Mouse (Mus musculus): ENCODE measurements around the gene Ms4a4c. TPM values are rescaled to one million over a fixed set of nuclear protein-coding genes. Genes with fewer than 3 reads are reported as not detected.

Gene Ms4a4c
- total and polyA plus RNA-seq, 3 experiments, result not detected

Other genes with a start within 250 kb of the Ms4a4c start
- gene 1700025F22Rik, start 239.4 kb upstream of the Ms4a4c start, total RNA-seq (2014; fragmentation: Nextera tagmentation), result not detected in 2 replicates
- not detected in 2 replicates for gene 1700025F22Rik, start 239.4 kb upstream of the Ms4a4c start, total RNA-seq (2017)
- not detected in 2 replicates for gene 1700025F22Rik, start 239.4 kb upstream of the Ms4a4c start, polyA plus RNA-seq (2012)
- gene Ms4a13, start 208.0 kb upstream of the Ms4a4c start, total RNA-seq (2014; fragmentation: Nextera tagmentation), result not detected in 2 replicates
- not detected in 2 replicates for gene Ms4a13, start 208.0 kb upstream of the Ms4a4c start, total RNA-seq (2017)
- gene Ms4a13, start 208.0 kb upstream of the Ms4a4c start, polyA plus RNA-seq (2012), result not detected in 2 replicates
- gene Ms4a12, start 172.3 kb upstream of the Ms4a4c start, total RNA-seq (2014; fragmentation: Nextera tagmentation), result not detected in 2 replicates
- 0.16 TPM in 1 of 2 replicates, not detected in the other for gene Ms4a12, start 172.3 kb upstream of the Ms4a4c start, total RNA-seq (2017)
- gene Ms4a12, start 172.3 kb upstream of the Ms4a4c start, polyA plus RNA-seq (2012), result not detected in 2 replicates
- not detected in 2 replicates for gene Ms4a1, start 138.5 kb upstream of the Ms4a4c start, total RNA-seq (2014; fragmentation: Nextera tagmentation)
- 0.06 and 0.22 TPM in 2 replicates for gene Ms4a1, start 138.5 kb upstream of the Ms4a4c start, total RNA-seq (2017)
- gene Ms4a1, start 138.5 kb upstream of the Ms4a4c start, polyA plus RNA-seq (2012), result not detected in 2 replicates
- not detected in 2 replicates for gene Ms4a5, start 120.9 kb upstream of the Ms4a4c start, total RNA-seq (2014; fragmentation: Nextera tagmentation)
- 0.23 and 0.38 TPM in 2 replicates for gene Ms4a5, start 120.9 kb upstream of the Ms4a4c start, total RNA-seq (2017)
- not detected in 2 replicates for gene Ms4a5, start 120.9 kb upstream of the Ms4a4c start, polyA plus RNA-seq (2012)
- gene Ms4a14, start 90.3 kb upstream of the Ms4a4c start, total RNA-seq (2014; fragmentation: Nextera tagmentation), result not detected in 2 replicates
- 0.05 and 0.06 TPM in 2 replicates for gene Ms4a14, start 90.3 kb upstream of the Ms4a4c start, total RNA-seq (2017)
- gene Ms4a14, start 90.3 kb upstream of the Ms4a4c start, polyA plus RNA-seq (2012), result not detected in 2 replicates
- not detected in 2 replicates for gene Ms4a7, start 68.6 kb upstream of the Ms4a4c start, total RNA-seq (2014; fragmentation: Nextera tagmentation)
- gene Ms4a7, start 68.6 kb upstream of the Ms4a4c start, total RNA-seq (2017), result 0.05 and 0.12 TPM in 2 replicates
- not detected in 2 replicates for gene Ms4a7, start 68.6 kb upstream of the Ms4a4c start, polyA plus RNA-seq (2012)
- not detected in 2 replicates for gene Ms4a4a, start 29.2 kb upstream of the Ms4a4c start, total RNA-seq (2014; fragmentation: Nextera tagmentation)
- gene Ms4a4a, start 29.2 kb upstream of the Ms4a4c start, total RNA-seq (2017), result not detected in 2 replicates
- not detected in 2 replicates for gene Ms4a4a, start 29.2 kb upstream of the Ms4a4c start, polyA plus RNA-seq (2012)
- not detected in 2 replicates for gene Ms4a4b, start 38.8 kb downstream of the Ms4a4c start, total RNA-seq (2014; fragmentation: Nextera tagmentation)
- gene Ms4a4b, start 38.8 kb downstream of the Ms4a4c start, total RNA-seq (2017), result 0.06 and 0.27 TPM in 2 replicates
- gene Ms4a4b, start 38.8 kb downstream of the Ms4a4c start, polyA plus RNA-seq (2012), result not detected in 2 replicates
- gene Ms4a6c, start 64.6 kb downstream of the Ms4a4c start, total RNA-seq (2014; fragmentation: Nextera tagmentation), result 0.78 TPM in 1 of 2 replicates, not detected in the other
- gene Ms4a6c, start 64.6 kb downstream of the Ms4a4c start, total RNA-seq (2017), result 1.9 and 2.6 TPM in 2 replicates
- gene Ms4a6c, start 64.6 kb downstream of the Ms4a4c start, polyA plus RNA-seq (2012), result 0.03 TPM in 2 replicates
- 1.4 and 2.1 TPM in 2 replicates for gene Gm8369, start 81.2 kb downstream of the Ms4a4c start, total RNA-seq (2014; fragmentation: Nextera tagmentation)
- gene Gm8369, start 81.2 kb downstream of the Ms4a4c start, total RNA-seq (2017), result 0.87 and 0.98 TPM in 2 replicates
- not detected in 2 replicates for gene Gm8369, start 81.2 kb downstream of the Ms4a4c start, polyA plus RNA-seq (2012)
- gene Ms4a6b, start 111.7 kb downstream of the Ms4a4c start, total RNA-seq (2014; fragmentation: Nextera tagmentation), result 0.23 TPM in 1 of 2 replicates, not detected in the other
- gene Ms4a6b, start 111.7 kb downstream of the Ms4a4c start, total RNA-seq (2017), result 2.5 and 3.1 TPM in 2 replicates
- 0.21 TPM in 1 of 2 replicates, not detected in the other for gene Ms4a6b, start 111.7 kb downstream of the Ms4a4c start, polyA plus RNA-seq (2012)
- gene Ms4a4d, start 132.0 kb downstream of the Ms4a4c start, total RNA-seq (2014; fragmentation: Nextera tagmentation), result not detected in 2 replicates
- gene Ms4a4d, start 132.0 kb downstream of the Ms4a4c start, total RNA-seq (2017), result 0.16 TPM in 1 of 2 replicates, not detected in the other
- gene Ms4a4d, start 132.0 kb downstream of the Ms4a4c start, polyA plus RNA-seq (2012), result not detected in 2 replicates
- gene Ms4a6d, start 200.1 kb downstream of the Ms4a4c start, total RNA-seq (2014; fragmentation: Nextera tagmentation), result 1.4 TPM in 1 of 2 replicates, not detected in the other
- gene Ms4a6d, start 200.1 kb downstream of the Ms4a4c start, total RNA-seq (2017), result 2.2 and 3.1 TPM in 2 replicates
- gene Ms4a6d, start 200.1 kb downstream of the Ms4a4c start, polyA plus RNA-seq (2012), result 0.05 TPM in 1 of 2 replicates, not detected in the other
- 1.3 and 1.4 TPM in 2 replicates for gene Ms4a2, start 218.9 kb downstream of the Ms4a4c start, total RNA-seq (2014; fragmentation: Nextera tagmentation)
- gene Ms4a2, start 218.9 kb downstream of the Ms4a4c start, total RNA-seq (2017), result 19.1 and 20.6 TPM in 2 replicates
- gene Ms4a2, start 218.9 kb downstream of the Ms4a4c start, polyA plus RNA-seq (2012), result 0.03 TPM in 1 of 2 replicates, not detected in the other
- not detected in 2 replicates for gene Ms4a3, start 236.1 kb downstream of the Ms4a4c start, total RNA-seq (2014; fragmentation: Nextera tagmentation)
- 0.35 TPM in 1 of 2 replicates, not detected in the other for gene Ms4a3, start 236.1 kb downstream of the Ms4a4c start, total RNA-seq (2017)
- gene Ms4a3, start 236.1 kb downstream of the Ms4a4c start, polyA plus RNA-seq (2012), result not detected in 2 replicates